Mouse (Mus musculus) thymus, postnatal 0 days (tissue): Measurements from ENCODE around the gene Pdgfc. TPM values are rescaled to one million over a fixed set of nuclear protein-coding genes. Genes with fewer than 3 reads are reported as not detected.

Experiments used
- DNase-seq: peaks from one replicate; pipeline ENCODE4 v3.0.0-alpha.2; 2015; ENCODE audit warnings: low spot score
- polyA plus RNA-seq: library from polyadenylated mRNA; unstranded; fragments of >200 nt; fragmentation: Nextera tagmentation; extraction: Ambion mirVana; gene quantifications from 2 replicates; pipeline ENCODE4 v1.2.1, GENCODE M21; 2015

The Pdgfc gene
- polyA plus RNA-seq, 1 experiment from 2014 or later, result 2.1 TPM

DNA sequence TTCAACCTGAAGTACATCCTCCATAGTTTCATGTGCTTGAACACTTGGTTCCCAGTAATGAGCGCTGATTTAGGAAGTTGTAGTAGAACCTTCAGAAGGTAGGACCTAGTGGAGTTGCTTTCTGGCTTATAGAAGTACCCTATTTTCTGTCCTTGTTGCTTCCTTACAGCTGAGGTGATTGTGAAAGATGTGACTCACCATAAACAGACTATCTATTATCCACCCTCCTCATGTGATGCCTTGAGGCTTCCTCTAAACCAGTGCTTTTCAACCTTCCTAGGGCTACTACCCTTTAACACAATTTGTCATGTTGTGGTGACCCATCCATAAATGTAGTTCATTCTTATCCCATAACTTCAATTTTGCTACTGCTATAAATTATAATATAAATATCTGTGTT is 226.6 kb downstream of the Pdgfc start:
- DNase-seq, result no peak

Other genes starting within 250 kb of the Pdgfc start
- 0.04 and 0.09 TPM in 2 replicates for gene Gria2, start 233.6 kb upstream of the Pdgfc start, polyA plus RNA-seq
- 3.3 and 4.4 TPM in 2 replicates for gene Glrb, start 122.8 kb upstream of the Pdgfc start, polyA plus RNA-seq